ENCODE assay signal across 7 mouse cellular contexts in the genomic region with DNA sequence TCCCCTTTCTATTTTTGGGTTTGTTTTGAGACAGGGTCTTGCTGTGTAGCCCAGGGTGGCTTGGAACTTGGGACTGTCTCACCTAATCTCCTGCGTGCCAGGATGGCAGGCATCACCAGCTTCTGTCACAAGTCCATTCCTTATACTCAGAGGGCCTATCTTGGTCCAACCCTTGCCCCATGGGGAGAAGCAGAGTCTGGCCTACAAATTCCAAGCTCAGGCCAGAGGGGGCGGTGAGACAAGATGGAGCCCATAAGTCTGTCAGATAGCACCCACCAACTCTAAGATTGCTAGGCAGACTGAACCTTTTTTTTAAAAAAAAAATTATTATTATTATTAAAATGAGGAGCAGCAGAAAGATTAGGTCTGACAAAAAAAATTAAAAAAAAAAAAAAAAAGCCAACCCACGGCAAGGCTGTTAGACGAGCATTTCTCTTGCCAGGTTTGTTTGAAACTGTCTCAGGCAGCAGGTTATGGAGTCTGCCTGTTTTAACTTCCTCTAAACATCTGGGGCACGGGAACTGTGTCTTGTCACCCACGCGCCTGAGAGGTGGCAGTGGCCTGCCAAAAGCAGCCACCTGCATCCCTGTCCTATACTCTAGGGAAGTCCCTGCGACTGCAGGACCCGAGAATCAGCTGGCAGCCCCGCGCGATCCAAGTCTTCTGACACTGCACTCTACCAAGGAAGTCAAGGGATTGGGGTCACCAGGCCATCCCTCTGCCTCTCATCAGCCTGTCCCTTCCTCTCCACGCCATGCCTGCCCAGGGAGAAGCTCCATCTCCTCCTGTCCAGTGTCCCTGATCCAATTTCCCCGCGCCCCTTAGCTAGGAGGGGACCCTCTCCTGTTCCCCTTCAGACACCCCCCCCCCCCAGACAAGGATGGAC. TPM values are rescaled to one million over a fixed set of nuclear protein-coding genes. Genes with fewer than 3 reads are reported as not detected.
DNase-seq lines count a peak whose midpoint lies in the region; ATAC-seq and TF ChIP-seq lines count a peak whose summit lies in the region.

No protein-coding gene starts in this region.

- 0 out of 4 replicates have a peak, but pooled peaks of 1 of the 2 experiments have one; percentile 1 for TF ChIP-seq CTCF in CH12.LX (conservative IDR thresholded peaks at IDR 0.05 in 1 of 2, IDR thresholded peaks at IDR 0.05 in 1 of 2; ENCODE audit: low read depth in 2 of 2, low read length in 2 of 2)
- TF ChIP-seq CTCF in Patski (IDR thresholded peaks at IDR 0.05): no peak
- TF ChIP-seq CTCF in left cerebral cortex, adult 2 months (IDR thresholded peaks at IDR 0.05): no peak
- no peak for TF ChIP-seq CTCF in small intestine, adult 2 months (IDR thresholded peaks at IDR 0.05; ENCODE audit: extremely low read depth, insufficient read length, insufficient replicate concordance, low read depth, low read length)

- no peaks in the 10 kb centered on the region for H3K79me2 ChIP-seq in CH12.LX (replicated peaks; ENCODE audit: control insufficient read depth, extremely low read depth, insufficient read depth, poor library complexity, severe bottlenecking)

- no peak for TF ChIP-seq EP300 in CH12.LX (IDR thresholded peaks at IDR 0.05; ENCODE audit: low read length)

- no peak; the same call in 1 of the 2 replicates for TF ChIP-seq RAD21 in CH12.LX (IDR thresholded peaks at IDR 0.05; ENCODE audit: low read depth, low read length)

- in situ Hi-C loops in CH12.LX (cut with MboI; ENCODE audit: low pct_ligation_motif_present, low pct_unique_long_range_greater_than_20kb, low sequenced_read_pairs): loop anchor here (10.0 kb wide), 1 partner anchor 185 kb away; the partner anchor contains the start of gene Zp3
- in situ Hi-C loops in Patski (cut with MboI; ENCODE audit: low pct_unique_long_range_greater_than_20kb): no loop called here

- peak overlapping the region; percentile 51 for H3K27ac ChIP-seq in CH12.LX (ENCODE audit: insufficient read depth, low read depth)
- peak overlapping the region; percentile 91 for H3K27ac ChIP-seq in left cerebral cortex, adult 2 months
- H3K27ac ChIP-seq in small intestine, adult 2 months (ENCODE audit: insufficient read depth, low read depth, low read length): peak overlapping the region; percentile 58

- CTCF ChIA-PET in Patski (lab: Charles Lee): interaction anchor here (1.3 to 8.3 kb wide), 3 partner anchors 17 to 54 kb away, joined by 3 to 34 read pairs (median 3); partner anchors contain the start of gene Polr2j

- no peak for TF ChIP-seq POLR2A in CH12.LX (IDR thresholded peaks at IDR 0.05; ENCODE audit: low read depth, low read length)
- TF ChIP-seq POLR2A in small intestine, adult 2 months (IDR thresholded peaks at IDR 0.05; ENCODE audit: low read depth, low read length): no peak

- WGBS in small intestine, adult 2 months: 10% methylated on average over 15 of the region's 15 CpGs

- intact Hi-C loops in heart, postnatal 36 days (cut with DNase I): no loop called here
- intact Hi-C loops in left cerebral cortex, adult 2 months (cut with DNase I): no loop called here

- POLR2A ChIA-PET in Patski (lab: Charles Lee): interaction anchor here (0.6 to 1.2 kb wide), 8 partner anchors 10 to 381 kb away, joined by 3 to 8 read pairs (median 3); partner anchors contain the start of genes Alkbh4 and Lrwd1

- H3K36me3 ChIP-seq in CH12.LX (replicated peaks in 1 of 2; ENCODE audit: control insufficient read depth in 1 of 2, insufficient read depth in 1 of 2, low read length in 1 of 2): peaks cover 13 to 37% of the 10 kb centered on the region in 2 experiments
- H3K36me3 ChIP-seq in small intestine, adult 2 months (ENCODE audit: control insufficient read depth, insufficient read depth, low read length): peaks cover 5% of the 10 kb centered on the region; the same call in 1 of the 2 replicates

- ATAC-seq in Patski: peak; percentile 7
- peak; percentile 43 for ATAC-seq in megakaryocyte, adult 5-6 weeks (ENCODE audit: poor library complexity, severe bottlenecking)

- H3K4me1 ChIP-seq in CH12.LX (ENCODE audit: control insufficient read depth in 1 of 2, insufficient read depth in 2 of 2): peaks cover 6 to 46% of the 10 kb centered on the region in 2 experiments; a peak in 3 of 4 replicates
- H3K4me1 ChIP-seq in small intestine, adult 2 months (ENCODE audit: control insufficient read depth, insufficient read depth, insufficient read length, low read length): peaks cover 27% of the 10 kb centered on the region; the same call in 1 of the 2 replicates

- peak overlapping the region; percentile 66 to 85 (median 70) for H3K4me3 ChIP-seq in CH12.LX (replicated peaks in 1 of 3; ENCODE audit: low read depth in 2 of 3, low read length in 2 of 3, poor library complexity in 1 of 3)
- H3K4me3 ChIP-seq in left cerebral cortex, adult 2 months: peak overlapping the region; percentile 65
- peak overlapping the region; percentile 75 for H3K4me3 ChIP-seq in small intestine, adult 2 months (ENCODE audit: low read depth, low read length)

- peaks cover 7% of the 10 kb centered on the region for H3K9me3 ChIP-seq in CH12.LX (replicated peaks; ENCODE audit: low read length)

- H3K27me3 ChIP-seq in CH12.LX (replicated peaks) (no peaks in the 10 kb centered on the region), Patski (no peaks in the 10 kb centered on the region)
- H3K27me3 ChIP-seq in small intestine, adult 2 months (ENCODE audit: control insufficient read depth, insufficient read depth, low read length): no peaks in the 10 kb centered on the region

- dilution Hi-C loops in CH12.LX (cut with MboI; ENCODE audit: extremely low pct_ligation_motif_present, extremely low pct_unique_long_range_greater_than_20kb, low sequenced_read_pairs): no loop called here

- DNase-seq in CH12.LX (ENCODE audit: extremely low read depth) (peak; percentile 67), Patski (ENCODE audit: low read depth, low spot score) (no peak)
- DNase-seq in embryo, embryonic 9.5 days (ENCODE audit: extremely low spot score): peak; percentile 58
- peak; percentile 33 to 50 for DNase-seq in heart, postnatal 36 days
- peak; percentile 28 to 37 for DNase-seq in left cerebral cortex, adult 2 months (ENCODE audit: extremely low spot score in 1 of 2, low spot score in 2 of 2)

- H3K4me2 ChIP-seq in CH12.LX (ENCODE audit: insufficient read depth, low read depth, poor library complexity, severe bottlenecking): peak overlapping the region; percentile 41

- H3K9ac ChIP-seq in CH12.LX (ENCODE audit: insufficient read depth, low read depth): peak overlapping the region; percentile 74

TF ChIP-seq in CH12.LX, 34 proteins besides CTCF, POLR2A, EP300 and RAD21 (continues in another document):
- no peak for TF ChIP-seq ZKSCAN1 (IDR thresholded peaks at IDR 0.05; ENCODE audit: borderline replicate concordance, low read depth, low read length)
- TF ChIP-seq MAZ (IDR thresholded peaks at IDR 0.05; ENCODE audit: low read depth, low read length): no peak
- TF ChIP-seq MAFK (IDR thresholded peaks at IDR 0.05; ENCODE audit: insufficient replicate concordance, low read length): no peak
- TF ChIP-seq RCOR1 (conservative IDR thresholded peaks at IDR 0.05; ENCODE audit: low read depth, low read length): no peak
- peak; percentile 67; the same call in 1 of the 2 replicates for TF ChIP-seq SIN3A (IDR thresholded peaks at IDR 0.05; ENCODE audit: low read length)
- TF ChIP-seq ZC3H11A (IDR thresholded peaks at IDR 0.05; ENCODE audit: low read depth, low read length): no peak
- TF ChIP-seq MAX (IDR thresholded peaks at IDR 0.05; ENCODE audit: low read length): no peak

RNA-seq across cellular contexts. Expression of gene Orai2, which starts 0.6 kb away (rescaled TPM):
- total RNA-seq in CH12.LX (2012; rRNA removed) (7.3 and 8.8 TPM in 2 replicates), CH12.LX (2014; rRNA removed) (6.4 and 7.3 TPM in 2 replicates)
- polyA plus RNA-seq in CH12.LX (2012; ENCODE audit: insufficient read length, low read depth) (7.4 TPM in 2 replicates), Patski (2021) (40.0 TPM)
- 1 to 10 TPM; 1.2 to 1.3 TPM for total RNA-seq in heart, postnatal 36 days (2021)
- total RNA-seq in left cerebral cortex, adult 2 months (2021): 10 to 100 TPM; 46.7 to 48.8 TPM
- 26.1 and 26.5 TPM in 2 replicates for total RNA-seq in megakaryocyte, adult 5-6 weeks (2015)
- total RNA-seq in megakaryocyte, adult 5-6 weeks (2017): 42.8 and 48.1 TPM in 2 replicates
- 28.9 and 31.4 TPM in 2 replicates for polyA plus RNA-seq in small intestine, adult 2 months (2012; rRNA removed)

RNA-seq across cellular contexts. Expression of gene Prkrip1, which starts 28.9 kb away (rescaled TPM):
- total RNA-seq in CH12.LX (2012; rRNA removed) (45.5 and 59.1 TPM in 2 replicates), CH12.LX (2014; rRNA removed) (43.7 and 47.7 TPM in 2 replicates)
- polyA plus RNA-seq in CH12.LX (2012; ENCODE audit: insufficient read length, low read depth) (94.8 and 117 TPM in 2 replicates), Patski (2021) (63.4 TPM)
- 10 to 100 TPM; 15.2 to 20.5 TPM for total RNA-seq in heart, postnatal 36 days (2021)
- total RNA-seq in left cerebral cortex, adult 2 months (2021): 10 to 100 TPM; 34.7 to 37.7 TPM
- total RNA-seq in megakaryocyte, adult 5-6 weeks (2015): 8.7 and 15.7 TPM in 2 replicates
- total RNA-seq in megakaryocyte, adult 5-6 weeks (2017): 46.0 and 50.7 TPM in 2 replicates
- polyA plus RNA-seq in small intestine, adult 2 months (2012; rRNA removed): 5.5 and 8.4 TPM in 2 replicates

RNA-seq across cellular contexts. Expression of gene Alkbh4, which starts 33.9 kb away (rescaled TPM):
- total RNA-seq in CH12.LX (2012; rRNA removed) (12.9 and 15.7 TPM in 2 replicates), CH12.LX (2014; rRNA removed) (10.2 and 12.2 TPM in 2 replicates)
- polyA plus RNA-seq in CH12.LX (2012; ENCODE audit: insufficient read length, low read depth) (12.0 and 15.9 TPM in 2 replicates), Patski (2021) (11.2 TPM)
- 1 to 10 TPM; 4.4 to 4.7 TPM for total RNA-seq in heart, postnatal 36 days (2021)
- total RNA-seq in left cerebral cortex, adult 2 months (2021): 1 to 10 TPM; 8.5 to 9.6 TPM
- total RNA-seq in megakaryocyte, adult 5-6 weeks (2015): 14.0 and 19.8 TPM in 2 replicates
- total RNA-seq in megakaryocyte, adult 5-6 weeks (2017): 11.2 and 15.2 TPM in 2 replicates
- polyA plus RNA-seq in small intestine, adult 2 months (2012; rRNA removed): 11.2 and 25.3 TPM in 2 replicates

RNA-seq across cellular contexts. Expression of gene Lrwd1, which starts 34.0 kb away (rescaled TPM):
- 58.9 and 62.1 TPM in 2 replicates for total RNA-seq in CH12.LX (2012; rRNA removed)
- 49.6 and 54.3 TPM in 2 replicates for total RNA-seq in CH12.LX (2014; rRNA removed)
- polyA plus RNA-seq in CH12.LX (2012; ENCODE audit: insufficient read length, low read depth): 52.2 and 65.9 TPM in 2 replicates
- 37.3 TPM for polyA plus RNA-seq in Patski (2021)
- 1 to 10 TPM; 5.7 to 6.6 TPM for total RNA-seq in heart, postnatal 36 days (2021)
- 10 to 100 TPM; 14.8 to 15.2 TPM for total RNA-seq in left cerebral cortex, adult 2 months (2021)
- 12.3 and 16.0 TPM in 2 replicates for total RNA-seq in megakaryocyte, adult 5-6 weeks (2015)
- total RNA-seq in megakaryocyte, adult 5-6 weeks (2017): 40.9 and 58.5 TPM in 2 replicates
- polyA plus RNA-seq in small intestine, adult 2 months (2012; rRNA removed): 8.9 and 16.9 TPM in 2 replicates

RNA-seq across cellular contexts. Expression of gene Polr2j, which starts 53.4 kb away (rescaled TPM):
- total RNA-seq in CH12.LX (2012; rRNA removed): 137 and 186 TPM in 2 replicates
- total RNA-seq in CH12.LX (2014; rRNA removed): 160 and 178 TPM in 2 replicates
- 117 and 121 TPM in 2 replicates for polyA plus RNA-seq in CH12.LX (2012; ENCODE audit: insufficient read length, low read depth)
- 147 TPM for polyA plus RNA-seq in Patski (2021)
- total RNA-seq in heart, postnatal 36 days (2021): 10 to 100 TPM; 74.0 to 76.8 TPM
- 10 to 100 TPM; 70.8 to 72.8 TPM for total RNA-seq in left cerebral cortex, adult 2 months (2021)
- total RNA-seq in megakaryocyte, adult 5-6 weeks (2015): 94.7 and 103 TPM in 2 replicates
- 105 and 117 TPM in 2 replicates for total RNA-seq in megakaryocyte, adult 5-6 weeks (2017)
- polyA plus RNA-seq in small intestine, adult 2 months (2012; rRNA removed): 29.3 and 48.4 TPM in 2 replicates
